Mouse (Mus musculus): Measurements from ENCODE around the gene Gchfr. TPM values are rescaled to one million over a fixed set of nuclear protein-coding genes. Genes with fewer than 3 reads are reported as not detected.

The Gchfr gene
- total and polyA plus RNA-seq, 3 experiments: 1.1 to 18.2 (median 1.8) TPM

- Histone ChIP-seq H3K9me3 (replicated peaks; ENCODE audit: low read length) (no peaks in the 10 kb centered on the region), H3K4me3 (replicated peaks in 1 of 3; ENCODE audit: low read depth in 2 of 3, low read length in 2 of 3, poor library complexity in 1 of 3) (peak within 1 kb of the TSS; percentile 83 to 94 (median 90)), H3K27me3 (replicated peaks) (no peaks in the 10 kb centered on the region), H3K4me2 (ENCODE audit: insufficient read depth, low read depth, poor library complexity, severe bottlenecking) (peak within 1 kb of the TSS; percentile 95), H3K27ac (ENCODE audit: insufficient read depth, low read depth) (peak within 1 kb of the TSS; percentile 57), H3K36me3 (replicated peaks in 1 of 2; ENCODE audit: control insufficient read depth in 1 of 2, insufficient read depth in 1 of 2, low read length in 1 of 2) (peaks cover 26 to 43% of the 10 kb centered on the region in 2 experiments), H3K79me2 (replicated peaks; ENCODE audit: control insufficient read depth, extremely low read depth, insufficient read depth, poor library complexity, severe bottlenecking) (peaks cover 6% of the 10 kb centered on the region; the same call in 1 of the 2 replicates), H3K9ac (ENCODE audit: insufficient read depth, low read depth) (peak within 1 kb of the TSS; percentile 83), H3K4me1 (ENCODE audit: control insufficient read depth in 1 of 2, insufficient read depth in 2 of 2) (peaks cover 0 to 19% of the 10 kb centered on the region in 2 experiments; a peak in 2 of 4 replicates)
- in situ Hi-C loops (cut with MboI; ENCODE audit: low pct_ligation_motif_present, low pct_unique_long_range_greater_than_20kb, low sequenced_read_pairs): no loop called here
- dilution Hi-C loops (cut with MboI; ENCODE audit: extremely low pct_ligation_motif_present, extremely low pct_unique_long_range_greater_than_20kb, low sequenced_read_pairs): no loop called here
- TF ChIP-seq BHLHE40 (IDR thresholded peaks at IDR 0.05; ENCODE audit: low read depth, low read length): no peak
- TF ChIP-seq ETS1 (conservative IDR thresholded peaks at IDR 0.05; ENCODE audit: low read depth, low read length): no peak
- TF ChIP-seq SIN3A (IDR thresholded peaks at IDR 0.05; ENCODE audit: low read length): peak; percentile 79; the same call in 1 of the 2 replicates
- no peak for TF ChIP-seq POLR2AphosphoS2 (IDR thresholded peaks at IDR 0.05; ENCODE audit: low read depth, low read length)
- TF ChIP-seq TBP (conservative IDR thresholded peaks at IDR 0.05; ENCODE audit: low read depth, low read length): peak; percentile 64; the same call in 1 of the 2 replicates
- no peak for TF ChIP-seq CTCF (conservative IDR thresholded peaks at IDR 0.05 in 1 of 2, IDR thresholded peaks at IDR 0.05 in 1 of 2; ENCODE audit: low read depth in 2 of 2, low read length in 2 of 2)
- peak; percentile 78 for TF ChIP-seq NRF1 (IDR thresholded peaks at IDR 0.05; ENCODE audit: low read depth, low read length)
- peak; percentile 96 for TF ChIP-seq HCFC1 (IDR thresholded peaks at IDR 0.05; ENCODE audit: low read depth, low read length)
- no peak for TF ChIP-seq RAD21 (IDR thresholded peaks at IDR 0.05; ENCODE audit: low read depth, low read length)
- TF ChIP-seq JUND (conservative IDR thresholded peaks at IDR 0.05; ENCODE audit: low read depth, low read length): no peak
- TF ChIP-seq ZKSCAN1 (IDR thresholded peaks at IDR 0.05; ENCODE audit: borderline replicate concordance, low read depth, low read length): no peak
- TF ChIP-seq POLR2A (IDR thresholded peaks at IDR 0.05; ENCODE audit: low read depth, low read length): peak; percentile 77
- TF ChIP-seq JUN (IDR thresholded peaks at IDR 0.05; ENCODE audit: insufficient read depth, low read depth, low read length): no peak
- peak; percentile 99 for TF ChIP-seq KAT2A (IDR thresholded peaks at IDR 0.05; ENCODE audit: insufficient replicate concordance, low read length)
- TF ChIP-seq GABPA (IDR thresholded peaks at IDR 0.05; ENCODE audit: insufficient replicate concordance, low read depth, low read length): peak; percentile 79; the same call in 1 of the 2 replicates
- TF ChIP-seq CHD2 (IDR thresholded peaks at IDR 0.05; ENCODE audit: low read length): peak; percentile 35; the same call in 1 of the 2 replicates
- TF ChIP-seq MAZ (IDR thresholded peaks at IDR 0.05; ENCODE audit: low read depth, low read length): peak; percentile 72; the same call in 1 of the 2 replicates
- no peak for TF ChIP-seq ZC3H11A (IDR thresholded peaks at IDR 0.05; ENCODE audit: low read depth, low read length)
- no peak for TF ChIP-seq USF1 (IDR thresholded peaks at IDR 0.05; ENCODE audit: low read depth, low read length)
- TF ChIP-seq IRF4 (IDR thresholded peaks at IDR 0.05; ENCODE audit: low read depth, low read length): peak; percentile 50; the same call in 1 of the 2 replicates
- no peak for TF ChIP-seq RCOR1 (conservative IDR thresholded peaks at IDR 0.05; ENCODE audit: low read depth, low read length)
- TF ChIP-seq MEF2A (IDR thresholded peaks at IDR 0.05; ENCODE audit: borderline replicate concordance, low read depth, low read length): no peak
- TF ChIP-seq PAX5 (IDR thresholded peaks at IDR 0.05; ENCODE audit: low read length): no peak
- no peak for TF ChIP-seq SMC3 (IDR thresholded peaks at IDR 0.05; ENCODE audit: low read depth, low read length)
- TF ChIP-seq MAX (IDR thresholded peaks at IDR 0.05; ENCODE audit: low read length): peak; percentile 11; the same call in 1 of the 2 replicates
- TF ChIP-seq ZMIZ1 (IDR thresholded peaks at IDR 0.05; ENCODE audit: low read depth, low read length): peak; percentile 56
- no peak for TF ChIP-seq ZNF384 (IDR thresholded peaks at IDR 0.05; ENCODE audit: low read depth, low read length)
- TF ChIP-seq TCF12 (IDR thresholded peaks at IDR 0.05; ENCODE audit: low read depth, low read length): peak; percentile 68
- peak; percentile 88 for TF ChIP-seq NELFE (IDR thresholded peaks at IDR 0.05; ENCODE audit: low read depth, low read length)
- peak; percentile 5; the same call in 1 of the 2 replicates for TF ChIP-seq MYC (IDR thresholded peaks at IDR 0.05; ENCODE audit: low read depth, low read length)
- TF ChIP-seq EP300 (IDR thresholded peaks at IDR 0.05; ENCODE audit: low read length): peak; percentile 54
- no peak for TF ChIP-seq USF2 (conservative IDR thresholded peaks at IDR 0.05; ENCODE audit: low read depth, low read length)
- TF ChIP-seq CHD1 (IDR thresholded peaks at IDR 0.05; ENCODE audit: low read depth, low read length): no peak
- TF ChIP-seq UBTF (IDR thresholded peaks at IDR 0.05; ENCODE audit: low read depth, low read length): no peak
- TF ChIP-seq E2F4 (IDR thresholded peaks at IDR 0.05; ENCODE audit: insufficient replicate concordance, low read depth, low read length): peak; percentile 68; the same call in 1 of the 2 replicates
- peak; percentile 56; the same call in 1 of the 2 replicates for TF ChIP-seq MXI1 (IDR thresholded peaks at IDR 0.05; ENCODE audit: low read depth, low read length)
- TF ChIP-seq ELF1 (IDR thresholded peaks at IDR 0.05; ENCODE audit: low read depth, low read length): peak; percentile 88
- TF ChIP-seq MAFK (IDR thresholded peaks at IDR 0.05; ENCODE audit: insufficient replicate concordance, low read length): no peak
- peak; percentile 96 for DNase-seq (ENCODE audit: extremely low read depth)
Observed at GRCm38 (mm10) chr2:119208344-119209175, 41.0 kb downstream of the Gchfr start, which contains the start of the genes Zfyve19 and Dnajc17. Gene Zfyve19, plus strand, starts transcription at chr2:119208617. Gene Dnajc17, minus strand, starts transcription at chr2:119208795.
